In the genomic region with DNA sequence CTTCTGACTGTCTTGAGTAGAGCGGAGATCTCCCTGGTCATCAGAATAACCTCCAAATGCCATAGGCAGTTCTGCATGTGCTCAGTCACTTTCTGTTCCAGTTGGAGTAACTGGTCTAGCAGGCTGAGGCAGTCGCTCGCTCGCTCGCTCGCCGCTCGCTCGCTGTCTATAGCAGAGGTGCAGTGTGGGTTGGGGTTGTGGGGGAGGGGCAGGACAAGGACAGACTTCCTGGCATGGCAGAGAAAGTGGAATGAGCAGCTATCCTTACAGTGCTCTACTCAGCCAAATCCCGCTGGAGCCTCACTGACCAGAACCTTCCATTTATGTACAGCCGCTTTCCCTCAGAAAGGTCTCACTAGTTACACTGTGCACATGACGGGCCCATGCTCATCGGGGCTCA, we compare ENCODE assay signal across 15 mouse cellular contexts. TPM values are rescaled to one million over a fixed set of nuclear protein-coding genes. Genes with fewer than 3 reads are reported as not detected.
DNase-seq lines count a peak whose midpoint lies in the region; ATAC-seq lines count a peak whose summit lies in the region.
"Had no signal": no experiment of that assay in that cellular context is flagged by ENCODE, and none has a peak within 500 bp of the region (broad histone marks: within the 10 kb centered on the region; RNA-seq: fewer than 3 reads in every experiment).

No protein-coding gene starts in this region.

- H3K36me3 ChIP-seq in lung, embryonic 16.5 days (ENCODE audit: control insufficient read depth, insufficient read depth, low read length) = peaks cover 19% of the 10 kb centered on the region
- peaks cover 44% of the 10 kb centered on the region for H3K36me3 ChIP-seq in embryonic facial prominence, embryonic 15.5 days

- no peak overlapping the region for H3K27ac ChIP-seq in lung, embryonic 16.5 days (ENCODE audit: low read length)
- 0 out of 2 replicates have a peak overlapping the region, but pooled peaks have one; percentile 12 for H3K27ac ChIP-seq in embryonic facial prominence, embryonic 15.5 days (replicated peaks)
- H3K27ac ChIP-seq: liver, embryonic 12.5 days; macrophage had no signal

- no peaks in the 10 kb centered on the region for H3K4me1 ChIP-seq in lung, embryonic 16.5 days (replicated peaks; ENCODE audit: control insufficient read depth, insufficient read depth, low read length)
- H3K4me1 ChIP-seq in embryonic facial prominence, embryonic 15.5 days = no peaks in the 10 kb centered on the region
- H3K4me1 ChIP-seq: liver, embryonic 12.5 days had no signal

- no peak overlapping the region for H3K9ac ChIP-seq in lung, embryonic 16.5 days (ENCODE audit: low read length)
- no peak overlapping the region for H3K9ac ChIP-seq in embryonic facial prominence, embryonic 15.5 days
- H3K9ac ChIP-seq: liver, embryonic 12.5 days had no signal

- peak; percentile 41; the same call in 1 of the 2 replicates for ATAC-seq in lung, embryonic 16.5 days (ENCODE audit: low read depth)
- ATAC-seq in embryonic facial prominence, embryonic 15.5 days (ENCODE audit: insufficient number of reproducible peaks, low FRiP score, low TSS enrichment, low read depth) = peak; percentile 39; the same call in 1 of the 2 replicates
- ATAC-seq: liver, embryonic 12.5 days had no signal

- peak; percentile 14 for DNase-seq in embryo, embryonic 11 days
- no peak for DNase-seq in embryo, embryonic 9.5 days (ENCODE audit: extremely low spot score)
- no peak for DNase-seq in lung, postnatal 4 days
- peak; percentile 76 for DNase-seq in urinary bladder, postnatal 14 days (ENCODE audit: low spot score)
- DNase-seq in gastrocnemius, adult 8-10 months (ENCODE audit: low spot score in 2 of 2) = no peak
- no peak for DNase-seq in cerebellum, postnatal 14 days
- DNase-seq: B cell, adult 2 months; cerebellum, adult 8-10 months; heart, postnatal 10 days; kidney, adult 11 months; thymus, postnatal 36 days had no signal

- H3K9me3 ChIP-seq in lung, embryonic 16.5 days (ENCODE audit: control insufficient read depth, low read length) = no peaks in the 10 kb centered on the region
- no peaks in the 10 kb centered on the region for H3K9me3 ChIP-seq in embryonic facial prominence, embryonic 15.5 days (replicated peaks)
- H3K9me3 ChIP-seq: liver, embryonic 12.5 days had no signal

- H3K4me3 ChIP-seq in lung, embryonic 16.5 days (ENCODE audit: low read length) = no peak overlapping the region
- no peak overlapping the region for H3K4me3 ChIP-seq in embryonic facial prominence, embryonic 15.5 days (replicated peaks)
- H3K4me3 ChIP-seq: liver, embryonic 12.5 days had no signal

- 76% methylated on average over 13 of the region's 13 CpGs for WGBS in lung, embryonic 16.5 days
- WGBS in embryonic facial prominence, embryonic 15.5 days = 68% methylated on average over 13 of the region's 13 CpGs

- H3K27me3 ChIP-seq in lung, embryonic 16.5 days (ENCODE audit: control insufficient read depth, insufficient read depth, low read depth, low read length) = no peaks in the 10 kb centered on the region
- no peaks in the 10 kb centered on the region for H3K27me3 ChIP-seq in embryonic facial prominence, embryonic 15.5 days
- H3K27me3 ChIP-seq: liver, embryonic 12.5 days had no signal

- no peak overlapping the region for H3K4me2 ChIP-seq in lung, embryonic 16.5 days (ENCODE audit: low read depth, low read length)
- H3K4me2 ChIP-seq in embryonic facial prominence, embryonic 15.5 days (replicated peaks) = no peak overlapping the region
- H3K4me2 ChIP-seq: liver, embryonic 12.5 days had no signal

RNA-seq across cellular contexts. Expression of gene Pdcd2l, which starts 13.1 kb away (rescaled TPM):
- polyA plus RNA-seq in lung, embryonic 16.5 days (2015; fragmentation: Nextera tagmentation; extraction: Ambion mirVana) = 56.2 and 57.2 TPM in 2 replicates
- 56.9 and 60.8 TPM in 2 replicates for polyA plus RNA-seq in embryonic facial prominence, embryonic 15.5 days (2015; fragmentation: Nextera tagmentation; extraction: Ambion mirVana)
- total RNA-seq in gastrocnemius, adult 8-10 months (2022) = 10 to 100 TPM; 13.0 to 18.6 (median 16.9) TPM

RNA-seq across cellular contexts. Expression of gene Uba2, which starts 14.0 kb away (rescaled TPM):
- 192 and 203 TPM in 2 replicates for polyA plus RNA-seq in lung, embryonic 16.5 days (2015; fragmentation: Nextera tagmentation; extraction: Ambion mirVana)
- 187 and 188 TPM in 2 replicates for polyA plus RNA-seq in embryonic facial prominence, embryonic 15.5 days (2015; fragmentation: Nextera tagmentation; extraction: Ambion mirVana)
- total RNA-seq in gastrocnemius, adult 8-10 months (2022) = 10 to 100 TPM; 33.2 to 42.5 (median 37.5) TPM

RNA-seq across cellular contexts. Expression of gene Gpi1, which starts 46.8 kb away (rescaled TPM):
- polyA plus RNA-seq in lung, embryonic 16.5 days (2015; fragmentation: Nextera tagmentation; extraction: Ambion mirVana) = 252 and 256 TPM in 2 replicates
- 277 and 278 TPM in 2 replicates for polyA plus RNA-seq in embryonic facial prominence, embryonic 15.5 days (2015; fragmentation: Nextera tagmentation; extraction: Ambion mirVana)
- total RNA-seq in gastrocnemius, adult 8-10 months (2022) = 1,000 to 10,000 TPM in 2 of 4 experiments, 100 to 1,000 TPM in 2; 941 to 1,057 (median 993) TPM

RNA-seq across cellular contexts. Expression of gene Wtip, which starts 50.3 kb away (rescaled TPM):
- polyA plus RNA-seq in lung, embryonic 16.5 days (2015; fragmentation: Nextera tagmentation; extraction: Ambion mirVana) = 6.5 and 7.2 TPM in 2 replicates
- 6.8 and 7.4 TPM in 2 replicates for polyA plus RNA-seq in embryonic facial prominence, embryonic 15.5 days (2015; fragmentation: Nextera tagmentation; extraction: Ambion mirVana)
- 1 to 10 TPM; 2.4 to 4.5 (median 2.4) TPM for total RNA-seq in gastrocnemius, adult 8-10 months (2022)

Comparison
In these comparisons a context has a peak if more than half of its experiments do, and no peak if none do; other contexts are left out.
1. DNase-seq: peak in embryo, embryonic 11 days (single experiment) and urinary bladder, postnatal 14 days (single experiment); none in embryo, embryonic 9.5 days (single experiment), lung, postnatal 4 days (0 of 2), gastrocnemius, adult 8-10 months (0 of 2) and cerebellum, postnatal 14 days (0 of 2).